Mouse (Mus musculus) megakaryocyte, adult 5-6 weeks (primary cell): ENCODE data around the gene Tubb4a. TPM values are rescaled to one million over a fixed set of nuclear protein-coding genes. Genes with fewer than 3 reads are reported as not detected.
"Not testable (repeated sequence)": the region's sequence is repeated elsewhere in the genome, so short reads cannot be mapped to it uniquely, and the experiment has no call there.

Source experiments
- ATAC-seq: 2 replicates; pipeline ENCODE4 v1.8.0; 2016; ENCODE audit warnings: mild to moderate bottlenecking, inconsistent platforms; ENCODE audit not compliant: poor library complexity, severe bottlenecking
- total RNA-seq, 2 experiments: library from RNA; stranded (forward) in 1 of 2; stranded (reverse) in 1 of 2; fragments of 153-499, 151-499 nt in 1 of 2; fragments of 221-1000, 200-1000 nt in 1 of 2; gene quantifications; 2 replicates each; pipeline versions ENCODE4 v1.2.3 to v1.2.4; 2015 to 2017

Gene Tubb4a
- total RNA-seq (2015) (0.13 TPM in 1 of 2 replicates, not detected in the other), total RNA-seq (2017) (0.11 and 0.41 TPM in 2 replicates)

- 0 out of 2 replicates have a peak, but pooled peaks have one; percentile 21 for ATAC-seq
These were observed at the start of gene Tubb4a for GRCm38 (mm10) chr17:57087049-57087832. Gene Tubb4a, minus strand, starts transcription at chr17:57087782.

- ATAC-seq, result no peak
These were observed 48.1 kb upstream of the Tubb4a start for GRCm38 (mm10) chr17:57135635-57136034.

- ATAC-seq, result no peak
These were observed 47.1 kb upstream of the Tubb4a start for GRCm38 (mm10) chr17:57134693-57135092.

- not testable (repeated sequence) for ATAC-seq
These were observed 46.4 kb upstream of the Tubb4a start for GRCm38 (mm10) chr17:57134021-57134420.

- ATAC-seq, result no peak
These were observed 44.2 kb upstream of the Tubb4a start for GRCm38 (mm10) chr17:57131793-57132192.

GRCm38 (mm10) chr17:57125853-57126622 is 38.5 kb upstream of the Tubb4a start:
- no peak for ATAC-seq

GRCm38 (mm10) chr17:57124792-57125191 is 37.2 kb upstream of the Tubb4a start:
- no peak for ATAC-seq

- no peak for ATAC-seq
These were observed 35.9 kb upstream of the Tubb4a start for GRCm38 (mm10) chr17:57123192-57124118.

GRCm38 (mm10) chr17:57121856-57122255 is 34.3 kb upstream of the Tubb4a start:
- no peak for ATAC-seq

GRCm38 (mm10) chr17:57118524-57119349 is 31.2 kb upstream of the Tubb4a start:
- ATAC-seq, result no peak

GRCm38 (mm10) chr17:57116801-57117200 is 29.2 kb upstream of the Tubb4a start:
- no peak for ATAC-seq

GRCm38 (mm10) chr17:57112768-57113474 is 25.3 kb upstream of the Tubb4a start:
- peak; percentile 96 for ATAC-seq

- no peak for ATAC-seq
These were observed 22.4 kb upstream of the Tubb4a start for GRCm38 (mm10) chr17:57110005-57110404.

- ATAC-seq, result no peak
These were observed 21.1 kb upstream of the Tubb4a start for GRCm38 (mm10) chr17:57108666-57109171.

- ATAC-seq, result no peak
These were observed 20.6 kb upstream of the Tubb4a start for GRCm38 (mm10) chr17:57108040-57108665.

- ATAC-seq, result no peak
These were observed 19.5 kb upstream of the Tubb4a start for GRCm38 (mm10) chr17:57107064-57107463.

- no peak for ATAC-seq
These were observed 18.4 kb upstream of the Tubb4a start for GRCm38 (mm10) chr17:57106035-57106368.

GRCm38 (mm10) chr17:57105181-57106034 is 17.8 kb upstream of the Tubb4a start, which contains the start of gene Tnfsf9:
Gene Tnfsf9, plus strand, starts transcription at chr17:57105325.
- ATAC-seq, result peak; percentile 55
